Mouse (Mus musculus) forebrain, embryonic 14.5 days (tissue): ENCODE results near the gene Fam43b. TPM values are rescaled to one million over a fixed set of nuclear protein-coding genes. Genes with fewer than 3 reads are reported as not detected.

Experiments
- ATAC-seq: fragments of 200-750 bp; cut with Nextera tagmentation; 2 replicates; pipeline ENCODE4 v1.8.0; 2017; ENCODE audit warnings: mild to moderate bottlenecking, moderate library complexity
- DNase-seq: peaks from one replicate; pipeline ENCODE4 v3.0.0-alpha.2; 2015; ENCODE audit warnings: low spot score
- H3K27ac ChIP-seq: fragments of 300-500 bp; sonication (generic); 2 replicates; pipeline ENCODE4 v1.5.1; 2014; ENCODE audit warnings: low read depth, mild to moderate bottlenecking, control low read depth, low read length, moderate library complexity
- H3K27me3 ChIP-seq: fragments of 300-500 bp; sonication (generic); replicated peaks from 2 replicates; pipeline ENCODE4 v1.6.1; 2014; ENCODE audit warnings: low read length, control low read depth, mixed read lengths; ENCODE audit not compliant: control insufficient read depth, insufficient read depth
- H3K36me3 ChIP-seq: fragments of 300-500 bp; sonication (generic); 2 replicates; pipeline ENCODE4 v1.6.1; 2014; ENCODE audit warnings: low read length, control low read depth; ENCODE audit not compliant: control insufficient read depth, insufficient read depth
- H3K4me1 ChIP-seq: fragments of 300-500 bp; sonication (generic); 2 replicates; pipeline ENCODE4 v1.6.1; 2014; ENCODE audit warnings: antibody characterized with exemption, low read length, control low read depth; ENCODE audit not compliant: control insufficient read depth, insufficient read depth
- H3K4me2 ChIP-seq: fragments of 300-500 bp; sonication (generic); 2 replicates; pipeline ENCODE4 v1.6.1; 2014; ENCODE audit warnings: mild to moderate bottlenecking, control low read depth, low read length
- H3K4me3 ChIP-seq: fragments of 300-500 bp; sonication (generic); 2 replicates; pipeline ENCODE4 v1.5.1; 2014; ENCODE audit warnings: low read depth, low read length, control low read depth
- H3K9ac ChIP-seq: fragments of 300-500 bp; sonication (generic); 2 replicates; pipeline ENCODE4 v1.6.1; 2014; ENCODE audit warnings: mild to moderate bottlenecking, low read length, control low read depth, moderate library complexity
- H3K9me3 ChIP-seq: fragments of 300-500 bp; sonication (generic); replicated peaks from 2 replicates; pipeline ENCODE4 v1.6.1; 2016; ENCODE audit warnings: low read length, control low read depth, mixed read lengths; ENCODE audit not compliant: control insufficient read depth
- WGBS: fragments of 180-500 bp; shearing (Covaris S2); extraction: QIAGEN DNeasy Blood & Tissue Kit; methylation state at CpG from one replicate; pipeline ENCODE4 v1.1.7; 2014; 5-methylcytosine and 5-hydroxymethylcytosine counted together
- polyA plus RNA-seq: library from polyadenylated mRNA; unstranded; fragments of >200 nt; fragmentation: Nextera tagmentation; extraction: Ambion mirVana; gene quantifications from 2 replicates; pipeline ENCODE4 v1.2.1, GENCODE M21; 2014

Gene Fam43b
- polyA plus RNA-seq, 1 experiment from 2014 or later = 1.8 TPM

- Histone ChIP-seq H3K4me2 (no peak overlapping the region), H3K36me3 (no peaks in the 10 kb centered on the region), H3K9ac (no peak overlapping the region), H3K9me3 (no peaks in the 10 kb centered on the region), H3K4me1 (no peaks in the 10 kb centered on the region), H3K27ac (no peak overlapping the region), H3K4me3 (no peak overlapping the region), H3K27me3 (no peaks in the 10 kb centered on the region)
- ATAC-seq = no peak
- 72% methylated on average over 1 of the region's 1 CpGs for WGBS
- no peak for DNase-seq
Observed at GRCm38 (mm10) chr4:138347280-138347679, 49.0 kb downstream of the Fam43b start.

- no peak overlapping the region for H3K4me2 ChIP-seq
- no peaks in the 10 kb centered on the region for H3K36me3 ChIP-seq
- no peak overlapping the region for H3K4me3 ChIP-seq
- no peak for ATAC-seq
- no peak overlapping the region for H3K27ac ChIP-seq
- DNase-seq = no peak
- H3K27me3 ChIP-seq = no peaks in the 10 kb centered on the region
- H3K4me1 ChIP-seq = no peaks in the 10 kb centered on the region
- 74% methylated on average over 9 of the region's 9 CpGs for WGBS
- no peak overlapping the region for H3K9ac ChIP-seq
- H3K9me3 ChIP-seq = no peaks in the 10 kb centered on the region
Observed at GRCm38 (mm10) chr4:138344891-138345545, 51.3 kb downstream of the Fam43b start.

Other genes starting within 250 kb of the Fam43b start
- gene Hp1bp3, start 180.2 kb downstream of the Fam43b start, polyA plus RNA-seq = 257 and 277 TPM in 2 replicates
- gene Sh2d5, start 146.1 kb downstream of the Fam43b start, polyA plus RNA-seq = 4.0 and 4.6 TPM in 2 replicates
- 0.61 and 0.85 TPM in 2 replicates for gene Kif17, start 146.1 kb downstream of the Fam43b start, polyA plus RNA-seq
- 182 and 192 TPM in 2 replicates for gene Ddost, start 91.8 kb downstream of the Fam43b start, polyA plus RNA-seq
- gene Pink1, start 70.2 kb downstream of the Fam43b start, polyA plus RNA-seq = 42.2 and 47.6 TPM in 2 replicates
- 2.2 and 2.3 TPM in 2 replicates for gene Cda, start 28.5 kb downstream of the Fam43b start, polyA plus RNA-seq
- 16.2 and 21.9 TPM in 2 replicates for gene Mul1, start 38.1 kb upstream of the Fam43b start, polyA plus RNA-seq
- 7.5 and 7.8 TPM in 2 replicates for gene Camk2n1, start 57.8 kb upstream of the Fam43b start, polyA plus RNA-seq
- gene Vwa5b1, start 239.4 kb upstream of the Fam43b start, polyA plus RNA-seq = 0.30 and 1.6 TPM in 2 replicates